Mouse (Mus musculus) CH12.LX (cell line): ENCODE results near the gene Yeats2. TPM values are rescaled to one million over a fixed set of nuclear protein-coding genes. Genes with fewer than 3 reads are reported as not detected.

Source experiments
- DNase-seq: peaks from one replicate; pipeline ENCODE4 v3.0.0-alpha.2; 2013; ENCODE audit errors: extremely low read depth
- H3K27ac ChIP-seq: 2 replicates; pipeline ENCODE4 v1.5.1; 2012; ENCODE audit warnings: low read depth, mild to moderate bottlenecking, control low read depth, moderate library complexity; ENCODE audit not compliant: insufficient read depth
- H3K27me3 ChIP-seq: replicated peaks from 2 replicates; pipeline ENCODE3; 2012; ENCODE audit warnings: inconsistent platforms
- H3K36me3 ChIP-seq, 2 experiments: replicated peaks in 1 of 2; 2 replicates each; pipeline versions ENCODE3 to v1.6.1; 2012; ENCODE audit warnings: inconsistent platforms in 1 of 2, low read length in 1 of 2, mild to moderate bottlenecking in 1 of 2, mixed read lengths in 1 of 2, moderate library complexity in 1 of 2; ENCODE audit not compliant: control insufficient read depth in 1 of 2, insufficient read depth in 1 of 2
- H3K4me1 ChIP-seq, 2 experiments: 2 replicates each; pipeline ENCODE4 v1.6.1; 2012; ENCODE audit warnings: inconsistent platforms in 1 of 2, moderate library complexity in 1 of 2; ENCODE audit not compliant: insufficient read depth in 2 of 2, control insufficient read depth in 1 of 2
- H3K4me2 ChIP-seq: 2 replicates; pipeline ENCODE4 v1.6.1; 2012; ENCODE audit warnings: low read depth, mild to moderate bottlenecking, control low read depth; ENCODE audit not compliant: poor library complexity, insufficient read depth, severe bottlenecking
- H3K4me3 ChIP-seq, 3 experiments: fragments of 150-350 bp in 1 of 3; sonication (generic) in 1 of 3; replicated peaks in 1 of 3; 2 replicates each; pipeline versions ENCODE3 to v1.5.1; 2011 to 2012; ENCODE audit warnings: low read depth in 2 of 3, low read length in 2 of 3, mild to moderate bottlenecking in 2 of 3, moderate library complexity in 2 of 3, control low read depth in 1 of 3, improper control_type of control experiment in 1 of 3, inconsistent platforms in 1 of 3, mixed read lengths in 1 of 3; ENCODE audit not compliant: poor library complexity in 1 of 3
- H3K79me2 ChIP-seq: replicated peaks from 2 replicates; pipeline ENCODE4 v1.6.1; 2012; ENCODE audit warnings: mild to moderate bottlenecking, moderate library complexity; ENCODE audit not compliant: control insufficient read depth, poor library complexity, insufficient read depth, severe bottlenecking; ENCODE audit errors: extremely low read depth
- H3K9ac ChIP-seq: 2 replicates; pipeline ENCODE4 v1.6.1; 2012; ENCODE audit warnings: low read depth, mild to moderate bottlenecking, control low read depth, moderate library complexity; ENCODE audit not compliant: insufficient read depth
- H3K9me3 ChIP-seq: replicated peaks from 2 replicates; pipeline ENCODE3; 2012; ENCODE audit warnings: low read length, inconsistent platforms, mixed read lengths
- CHD1 ChIP-seq: IDR thresholded peaks from 2 replicates; pipeline ENCODE4 v1.6.1; 2012; ENCODE audit warnings: low read depth, low read length, improper control_type of control experiment, inconsistent platforms
- CTCF ChIP-seq, 2 experiments: IDR thresholded peaks in 1 of 2; conservative IDR thresholded peaks in 1 of 2; 2 replicates each; pipeline ENCODE4 v1.5.1; 2011 to 2012; ENCODE audit warnings: low read depth in 2 of 2, low read length in 2 of 2, improper control_type of control experiment in 1 of 2, inconsistent platforms in 1 of 2, mild to moderate bottlenecking in 1 of 2, moderate library complexity in 1 of 2
- E2F4 ChIP-seq: IDR thresholded peaks from 2 replicates; pipeline ENCODE4 v1.6.1; 2011; ENCODE audit warnings: low read depth, low read length, improper control_type of control experiment; ENCODE audit not compliant: insufficient replicate concordance
- ELF1 ChIP-seq: IDR thresholded peaks from 2 replicates; pipeline ENCODE4 v1.6.1; 2014; ENCODE audit warnings: low read depth, mild to moderate bottlenecking, inconsistent platforms, low read length, improper control_type of control experiment
- EP300 ChIP-seq: IDR thresholded peaks from 2 replicates; pipeline ENCODE4 v1.6.1; 2011; ENCODE audit warnings: low read length, improper control_type of control experiment
- ETS1 ChIP-seq: conservative IDR thresholded peaks from 2 replicates; pipeline ENCODE4 v1.6.1; 2012; ENCODE audit warnings: low read depth, mild to moderate bottlenecking, inconsistent platforms, low read length, improper control_type of control experiment, moderate library complexity
- GABPA ChIP-seq: IDR thresholded peaks from 2 replicates; pipeline ENCODE4 v1.6.1; 2012; ENCODE audit warnings: low read depth, low read length, improper control_type of control experiment, inconsistent platforms; ENCODE audit not compliant: insufficient replicate concordance
- HCFC1 ChIP-seq: IDR thresholded peaks from 2 replicates; pipeline ENCODE4 v1.6.1; 2012; ENCODE audit warnings: low read depth, mild to moderate bottlenecking, inconsistent platforms, low read length, improper control_type of control experiment
- IRF4 ChIP-seq: IDR thresholded peaks from 2 replicates; pipeline ENCODE4 v1.6.1; 2014; ENCODE audit warnings: low read depth, mild to moderate bottlenecking, inconsistent platforms, low read length, improper control_type of control experiment
- JUN ChIP-seq: IDR thresholded peaks from 2 replicates; pipeline ENCODE4 v1.6.1; 2011; ENCODE audit warnings: low read depth, mild to moderate bottlenecking, low read length, improper control_type of control experiment, moderate library complexity; ENCODE audit not compliant: insufficient read depth
- JUND ChIP-seq: conservative IDR thresholded peaks from 2 replicates; pipeline ENCODE4 v1.6.1; 2011; ENCODE audit warnings: low read depth, low read length, improper control_type of control experiment
- KAT2A ChIP-seq: IDR thresholded peaks from 2 replicates; pipeline ENCODE4 v1.6.1; 2012; ENCODE audit warnings: low read length, improper control_type of control experiment, inconsistent platforms; ENCODE audit not compliant: insufficient replicate concordance
- MAFK ChIP-seq: IDR thresholded peaks from 2 replicates; pipeline ENCODE4 v1.6.1; 2011; ENCODE audit warnings: low read length, improper control_type of control experiment; ENCODE audit not compliant: insufficient replicate concordance
- MAX ChIP-seq: IDR thresholded peaks from 2 replicates; pipeline ENCODE4 v1.6.1; 2011; ENCODE audit warnings: low read length, improper control_type of control experiment
- MEF2A ChIP-seq: IDR thresholded peaks from 2 replicates; pipeline ENCODE4 v1.6.1; 2014; ENCODE audit warnings: low read depth, mild to moderate bottlenecking, inconsistent platforms, low read length, improper control_type of control experiment, borderline replicate concordance
- MXI1 ChIP-seq: IDR thresholded peaks from 2 replicates; pipeline ENCODE4 v1.6.1; 2011; ENCODE audit warnings: mild to moderate bottlenecking, low read depth, low read length, improper control_type of control experiment
- MYC ChIP-seq: IDR thresholded peaks from 2 replicates; pipeline ENCODE4 v1.6.1; 2011; ENCODE audit warnings: low read depth, mild to moderate bottlenecking, improper control_type of control experiment, low read length
- NELFE ChIP-seq: IDR thresholded peaks from 2 replicates; pipeline ENCODE4 v1.6.1; 2011; ENCODE audit warnings: low read depth, low read length, improper control_type of control experiment
- NRF1 ChIP-seq: IDR thresholded peaks from 2 replicates; pipeline ENCODE4 v1.6.1; 2014; ENCODE audit warnings: low read depth, mild to moderate bottlenecking, inconsistent platforms, low read length, improper control_type of control experiment, moderate library complexity
- PAX5 ChIP-seq: IDR thresholded peaks from 2 replicates; pipeline ENCODE4 v1.6.1; 2012; ENCODE audit warnings: low read length, inconsistent platforms, mixed read lengths
- POLR2A ChIP-seq: IDR thresholded peaks from 2 replicates; pipeline ENCODE4 v1.6.1; 2011; ENCODE audit warnings: low read depth, mild to moderate bottlenecking, improper control_type of control experiment, low read length
- POLR2AphosphoS2 ChIP-seq: IDR thresholded peaks from 2 replicates; pipeline ENCODE4 v1.6.1; 2011; ENCODE audit warnings: low read depth, low read length, improper control_type of control experiment
- RAD21 ChIP-seq: IDR thresholded peaks from 2 replicates; pipeline ENCODE4 v1.6.1; 2011; ENCODE audit warnings: low read depth, mild to moderate bottlenecking, low read length, improper control_type of control experiment, moderate library complexity
- RCOR1 ChIP-seq: conservative IDR thresholded peaks from 2 replicates; pipeline ENCODE4 v1.6.1; 2012; ENCODE audit warnings: low read depth, mild to moderate bottlenecking, inconsistent platforms, low read length, improper control_type of control experiment
- SIN3A ChIP-seq: IDR thresholded peaks from 2 replicates; pipeline ENCODE4 v1.6.1; 2012; ENCODE audit warnings: low read length, improper control_type of control experiment, inconsistent platforms
- SMC3 ChIP-seq: IDR thresholded peaks from 2 replicates; pipeline ENCODE4 v1.6.1; 2011; ENCODE audit warnings: low read depth, low read length, improper control_type of control experiment
- TCF12 ChIP-seq: IDR thresholded peaks from 2 replicates; pipeline ENCODE4 v1.6.1; 2014; ENCODE audit warnings: low read depth, mild to moderate bottlenecking, inconsistent platforms, low read length, improper control_type of control experiment
- UBTF ChIP-seq: IDR thresholded peaks from 2 replicates; pipeline ENCODE4 v1.6.1; 2012; ENCODE audit warnings: low read depth, mild to moderate bottlenecking, inconsistent platforms, low read length, improper control_type of control experiment, moderate library complexity
- USF2 ChIP-seq: conservative IDR thresholded peaks from 2 replicates; pipeline ENCODE4 v1.6.1; 2011; ENCODE audit warnings: low read depth, low read length, improper control_type of control experiment
- ZC3H11A ChIP-seq: IDR thresholded peaks from 2 replicates; pipeline ENCODE4 v1.6.1; 2012; ENCODE audit warnings: low read depth, mild to moderate bottlenecking, inconsistent platforms, low read length, improper control_type of control experiment
- ZKSCAN1 ChIP-seq: IDR thresholded peaks from 2 replicates; pipeline ENCODE4 v1.6.1; 2012; ENCODE audit warnings: low read depth, inconsistent platforms, low read length, improper control_type of control experiment, borderline replicate concordance
- ZMIZ1 ChIP-seq: IDR thresholded peaks from 2 replicates; pipeline ENCODE4 v1.6.1; 2012; ENCODE audit warnings: low read depth, mild to moderate bottlenecking, inconsistent platforms, low read length, improper control_type of control experiment
- dilution Hi-C: fragments of 300-500 bp; cut with MboI; formaldehyde crosslinking; loops from 2 replicates; pipeline ENCODE4 v1.14.3; 2020; ENCODE audit warnings: low sequenced_read_pairs; ENCODE audit not compliant: extremely low pct_unique_long_range_greater_than_20kb, extremely low pct_ligation_motif_present
- in situ Hi-C: fragments of 300-500 bp; cut with MboI; formaldehyde crosslinking; loops from 3 replicates; pipeline ENCODE4 v1.14.3; 2019; ENCODE audit warnings: low sequenced_read_pairs, low pct_ligation_motif_present, low pct_unique_long_range_greater_than_20kb, mixed read lengths
- polyA plus RNA-seq: library from polyadenylated mRNA; unstranded; fragments of >175 nt; gene quantifications from 2 replicates; pipeline ENCODE4 v1.2.1, GENCODE M21; 2012; ENCODE audit warnings: low read depth; ENCODE audit not compliant: insufficient read length
- total RNA-seq, 2 experiments: library from RNA; depleted of rRNA; stranded (reverse); fragments of 300-350 nt in 1 of 2; fragments of >200 nt in 1 of 2; gene quantifications; 2 replicates each; pipeline ENCODE4 v1.2.3; 2012 to 2014

Gene Yeats2
- total and polyA plus RNA-seq, 3 experiments, result 24.0 to 42.6 (median 33.5) TPM

DNA sequence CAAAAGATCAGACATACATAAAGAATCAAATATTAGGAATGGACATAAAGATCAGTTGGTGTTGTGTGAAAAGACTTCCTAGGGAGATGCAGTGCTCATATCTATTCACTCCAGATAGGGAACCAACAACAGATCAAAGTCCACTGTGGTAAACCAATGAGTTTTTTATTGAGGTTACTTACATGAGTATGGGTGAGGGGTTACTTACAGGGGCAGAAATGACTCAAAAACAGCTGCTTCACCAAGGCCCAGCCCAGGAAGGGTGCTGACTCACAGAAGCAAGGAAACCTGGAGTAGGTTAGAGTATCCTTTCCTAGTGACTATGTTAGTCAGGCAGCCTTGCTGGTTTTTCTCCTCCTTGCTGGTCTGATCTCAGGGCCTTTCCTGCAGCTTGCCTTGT, 51.2 kb downstream of the Yeats2 start:
- no peak overlapping the region for H3K4me2 ChIP-seq
- no peaks in the 10 kb centered on the region for H3K79me2 ChIP-seq
- peak; percentile 10 for DNase-seq
- H3K4me1 ChIP-seq, result peaks cover 0 to 2% of the 10 kb centered on the region in 2 experiments; a peak in 1 of 4 replicates
- H3K9ac ChIP-seq, result no peak overlapping the region
- no peaks in the 10 kb centered on the region for H3K27me3 ChIP-seq
- H3K36me3 ChIP-seq, result peaks cover 61 to 92% of the 10 kb centered on the region in 2 experiments
- in situ Hi-C loops (no loop called here), dilution Hi-C loops (no loop called here)
- no peak overlapping the region for H3K4me3 ChIP-seq
- TF ChIP-seq ZC3H11A (no peak), MXI1 (no peak), POLR2AphosphoS2 (no peak), RCOR1 (no peak), E2F4 (no peak), UBTF (no peak), USF2 (no peak), IRF4 (no peak), NELFE (no peak), MAFK (no peak), EP300 (no peak), HCFC1 (no peak), NRF1 (no peak), ELF1 (no peak), MAX (no peak), ZKSCAN1 (no peak)
- H3K27ac ChIP-seq, result no peak overlapping the region
- H3K9me3 ChIP-seq, result no peaks in the 10 kb centered on the region

- Histone ChIP-seq H3K9me3 (no peaks in the 10 kb centered on the region), H3K4me1 (peaks cover 0 to 5% of the 10 kb centered on the region in 2 experiments; a peak in 2 of 4 replicates), H3K36me3 (peaks cover 53 to 92% of the 10 kb centered on the region in 2 experiments), H3K27ac (no peak overlapping the region), H3K9ac (no peak overlapping the region), H3K4me2 (no peak overlapping the region), H3K79me2 (no peaks in the 10 kb centered on the region), H3K27me3 (no peaks in the 10 kb centered on the region), H3K4me3 (no peak overlapping the region)
- peak; percentile 76 for DNase-seq
- TF ChIP-seq ETS1 (peak; percentile 44), MAX (no peak), IRF4 (0 out of 2 replicates have a peak, but pooled peaks have one; percentile 47), MYC (peak; percentile 65; the same call in 1 of the 2 replicates), GABPA (no peak), JUND (no peak), RAD21 (peak; percentile 4), KAT2A (peak; percentile 88), PAX5 (no peak), NELFE (no peak), HCFC1 (no peak), CHD1 (no peak), EP300 (no peak), MXI1 (no peak), CTCF (conservative IDR thresholded peaks at IDR 0.05 in 1 of 2, IDR thresholded peaks at IDR 0.05 in 1 of 2; ENCODE audit: low read depth in 2 of 2, low read length in 2 of 2) (peak; percentile 42 to 87; a peak in 3 of 4 replicates), ZMIZ1 (no peak), JUN (no peak), E2F4 (no peak), SMC3 (peak; percentile 53), MAFK (no peak), POLR2A (peak; percentile 32; the same call in 1 of the 2 replicates), NRF1 (no peak), UBTF (no peak), TCF12 (peak; percentile 33; the same call in 1 of the 2 replicates), MEF2A (no peak), SIN3A (no peak; the same call in 1 of the 2 replicates)
- in situ Hi-C loops, result no loop called here
- dilution Hi-C loops, result no loop called here
Observed at GRCm38 (mm10) chr16:20195546-20195945, 54.7 kb downstream of the Yeats2 start.
